Mouse (Mus musculus): ENCODE data around the gene Chid1. TPM values are rescaled to one million over a fixed set of nuclear protein-coding genes. Genes with fewer than 3 reads are reported as not detected.

Chid1 gene
- polyA plus RNA-seq, 3 experiments from 2014 or later, result 13.2 to 23.6 (median 14.6) TPM

DNA sequence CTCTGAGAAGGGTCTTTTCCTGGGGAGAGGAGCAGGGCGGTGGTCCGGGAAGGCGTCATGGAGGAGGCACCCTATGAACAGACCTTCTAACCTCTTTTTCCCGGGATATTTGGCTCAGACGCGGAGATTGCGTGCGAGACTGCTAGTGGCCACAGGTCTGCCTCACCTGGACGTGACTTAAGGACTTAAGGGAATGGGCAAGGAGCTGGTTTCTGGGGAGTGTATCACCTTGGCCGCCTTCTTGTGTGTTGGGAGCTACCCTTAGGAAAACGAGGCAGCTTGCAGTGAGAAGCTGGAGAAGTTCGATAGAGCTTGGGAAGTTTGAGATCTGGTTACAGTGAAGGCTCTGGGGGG lies 63.9 kb downstream of the Chid1 start:
- ATAC-seq, result no peak

DNA sequence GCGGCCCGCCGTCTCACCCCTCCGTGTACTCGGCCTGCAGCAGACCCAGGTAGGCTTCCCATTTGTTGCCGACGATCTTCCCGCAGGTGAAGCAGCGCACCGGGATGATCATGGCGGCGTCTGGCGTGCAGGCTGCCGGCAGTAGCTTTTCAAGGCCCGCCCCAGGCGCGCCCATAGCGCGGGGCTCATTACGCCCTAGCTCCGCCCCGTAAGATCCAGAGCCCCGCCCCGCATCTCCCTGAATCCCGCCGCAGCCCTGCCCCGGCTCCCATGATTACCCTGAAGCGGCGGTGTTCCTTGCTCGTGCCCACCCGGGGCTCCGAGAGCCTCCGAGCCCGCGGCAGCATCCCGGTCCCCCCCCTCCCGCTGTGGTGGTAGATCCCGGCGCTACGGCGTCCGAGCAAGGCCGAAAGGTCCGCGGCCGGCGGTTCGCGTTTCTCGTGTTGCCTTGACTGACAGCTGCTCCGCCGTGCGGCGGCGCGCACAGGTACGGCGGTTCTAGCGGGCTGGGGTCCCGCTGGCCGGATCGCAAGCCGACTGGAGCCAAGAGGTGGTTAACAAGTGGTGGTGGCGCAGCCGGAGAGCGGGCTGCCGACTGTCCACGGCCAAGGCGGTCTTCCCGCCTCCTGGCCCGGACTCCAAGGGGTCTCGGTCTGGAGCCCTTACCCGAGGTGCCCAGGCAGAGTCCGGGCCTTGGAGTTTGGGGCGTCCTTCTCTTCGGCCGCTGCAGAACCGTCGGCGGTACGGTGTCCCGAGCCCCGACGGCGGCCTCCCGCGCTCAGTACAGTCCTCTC lies 64.4 kb downstream of the Chid1 start, which contains the start of the genes Polr2l and Tspan4:
Polr2l (minus strand) TSS at position 122 of the 794 bp plus-strand sequence.
Tspan4 (plus strand) TSS at position 230 of the 794 bp plus-strand sequence.
- ATAC-seq, result peak; percentile 89

DNA sequence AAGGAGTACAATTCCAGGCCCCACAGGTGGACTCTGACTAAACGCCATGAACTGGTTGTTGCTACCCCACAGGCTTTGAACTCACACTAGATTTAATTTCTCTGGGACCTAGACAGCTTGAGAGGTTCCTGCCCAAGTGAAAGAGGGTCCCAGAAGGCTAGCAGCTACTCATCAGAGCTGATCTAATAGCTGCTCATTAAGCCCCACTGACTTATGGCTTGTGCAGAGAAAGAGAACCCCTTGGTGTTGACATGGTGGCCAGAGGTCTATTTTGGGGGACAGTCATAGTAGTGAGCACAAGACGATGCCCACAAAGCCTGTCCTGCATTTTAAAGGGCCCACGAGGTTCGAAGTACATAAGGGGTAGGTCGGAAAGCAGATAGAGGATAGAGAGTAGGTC lies 65.5 kb downstream of the Chid1 start:
- ATAC-seq, result no peak

DNA sequence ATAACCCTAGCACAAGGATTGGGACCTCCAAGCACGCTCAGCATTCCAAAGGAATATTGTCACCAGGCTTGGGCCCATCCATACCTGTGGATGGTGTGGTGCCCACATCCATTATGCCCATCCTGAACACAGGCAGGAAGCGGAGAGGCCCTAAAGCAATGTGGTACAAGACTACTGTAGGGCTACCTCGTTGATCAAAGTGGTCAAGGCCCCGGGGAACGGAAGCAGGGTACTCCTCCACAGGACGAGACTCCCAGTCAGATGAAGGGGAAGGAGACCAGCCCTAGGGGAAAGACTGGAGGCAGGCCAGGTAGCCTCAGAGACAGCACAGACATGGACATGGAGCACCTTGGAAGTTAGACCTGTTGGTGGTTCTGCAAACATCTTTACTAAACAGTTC lies 66.9 kb downstream of the Chid1 start:
- ATAC-seq, result no peak

DNA sequence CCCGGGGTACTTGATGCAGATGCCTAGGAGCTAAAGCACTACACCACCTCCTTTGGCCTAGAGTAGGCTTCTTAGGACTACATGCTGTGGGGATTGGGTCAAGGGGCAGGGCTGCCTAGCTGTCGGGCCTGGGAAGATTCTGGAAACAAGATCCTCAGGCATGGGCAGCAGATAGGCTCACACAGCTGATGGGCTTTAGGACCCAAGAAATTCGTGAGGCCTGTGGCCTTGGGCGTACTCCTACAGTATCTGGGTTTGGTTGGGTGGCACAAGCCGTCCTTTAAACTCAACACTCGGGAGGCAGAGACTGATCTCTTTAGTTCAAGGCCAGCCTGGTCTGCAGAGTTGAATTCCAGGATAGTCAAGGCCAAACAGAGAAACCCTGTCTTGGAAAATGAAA lies 67.4 kb downstream of the Chid1 start:
- ATAC-seq, result no peak

DNA sequence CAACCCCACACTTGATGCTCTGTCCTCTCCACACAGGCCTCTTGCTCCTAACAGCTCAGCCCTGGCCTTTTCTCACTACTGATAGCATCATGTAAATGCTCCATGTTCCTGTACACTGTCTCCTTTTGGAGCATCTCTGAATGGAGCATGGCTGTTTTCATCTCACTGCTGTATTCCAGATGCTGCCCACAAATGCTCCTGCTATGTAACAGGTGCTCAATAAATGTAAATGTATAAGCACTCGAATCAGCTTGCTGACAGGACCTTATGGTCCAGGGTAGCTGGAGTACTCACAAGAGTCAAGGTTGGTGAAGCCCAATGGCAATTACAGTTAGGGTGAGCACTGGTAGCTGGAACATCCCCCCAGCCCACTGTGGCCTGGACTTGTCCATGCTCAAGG lies 68.4 kb downstream of the Chid1 start:
- ATAC-seq, result no peak

DNA sequence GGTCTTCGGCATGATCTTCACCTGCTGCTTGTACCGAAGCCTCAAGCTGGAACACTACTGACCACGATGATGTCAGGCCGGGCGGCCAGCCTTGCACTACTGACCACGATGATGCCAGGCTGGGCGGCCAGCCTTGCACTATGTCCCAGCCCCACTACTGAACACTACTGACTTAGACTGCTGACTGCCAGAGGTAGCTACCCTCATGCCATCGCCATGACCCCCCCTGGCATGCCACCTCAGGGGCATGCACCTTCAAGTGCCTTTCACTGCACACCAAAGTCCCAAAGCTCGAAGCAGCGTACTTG lies 69.1 kb downstream of the Chid1 start:
- ATAC-seq, result no peak

DNA sequence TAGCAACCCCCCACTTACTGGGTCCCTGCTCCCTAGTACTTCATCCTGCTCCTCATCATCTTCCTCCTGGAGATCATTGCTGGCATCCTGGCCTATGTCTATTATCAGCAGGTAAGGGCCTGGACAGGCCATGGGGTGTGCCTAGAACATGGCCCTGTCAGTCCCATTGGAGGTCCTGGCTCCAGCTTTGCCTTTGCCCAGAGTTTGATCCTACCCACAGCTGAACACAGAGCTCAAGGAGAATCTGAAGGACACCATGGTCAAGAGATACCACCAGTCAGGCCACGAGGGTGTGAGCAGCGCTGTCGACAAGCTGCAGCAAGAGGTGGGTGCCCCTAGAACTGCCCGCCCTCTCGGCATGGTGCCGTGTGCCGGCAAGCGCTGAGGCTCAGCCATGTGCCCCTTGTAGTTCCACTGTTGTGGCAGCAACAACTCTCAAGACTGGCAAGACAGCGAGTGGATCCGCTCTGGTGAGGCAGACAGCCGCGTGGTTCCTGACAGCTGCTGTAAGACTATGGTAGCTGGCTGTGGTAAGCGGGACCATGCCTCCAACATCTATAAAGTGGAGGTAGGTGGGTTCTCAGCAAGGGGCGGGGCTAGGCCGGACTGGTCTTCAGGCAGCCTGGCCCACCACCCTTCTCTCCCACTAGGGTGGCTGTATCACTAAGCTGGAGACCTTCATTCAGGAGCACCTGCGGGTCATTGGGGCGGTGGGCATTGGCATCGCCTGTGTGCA lies 69.6 kb downstream of the Chid1 start:
- no peak for ATAC-seq

DNA sequence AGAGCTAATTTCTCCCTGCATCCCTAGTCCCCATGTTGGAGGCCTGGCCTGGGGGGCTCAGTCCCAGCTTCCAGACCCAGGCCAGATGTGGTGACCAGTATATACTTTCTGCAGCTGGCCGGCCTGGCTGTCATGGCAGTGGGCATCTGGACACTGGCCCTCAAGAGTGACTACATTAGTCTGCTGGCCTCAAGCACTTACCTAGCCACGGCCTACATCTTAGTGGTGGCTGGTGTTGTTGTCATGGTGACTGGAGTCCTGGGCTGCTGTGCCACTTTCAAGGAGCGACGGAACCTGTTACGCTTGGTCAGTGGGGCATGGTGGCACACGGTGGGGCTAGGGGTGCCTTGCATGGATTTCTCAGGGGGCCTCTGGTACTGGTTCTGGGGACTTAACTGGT lies 70.3 kb downstream of the Chid1 start:
- no peak for ATAC-seq

DNA sequence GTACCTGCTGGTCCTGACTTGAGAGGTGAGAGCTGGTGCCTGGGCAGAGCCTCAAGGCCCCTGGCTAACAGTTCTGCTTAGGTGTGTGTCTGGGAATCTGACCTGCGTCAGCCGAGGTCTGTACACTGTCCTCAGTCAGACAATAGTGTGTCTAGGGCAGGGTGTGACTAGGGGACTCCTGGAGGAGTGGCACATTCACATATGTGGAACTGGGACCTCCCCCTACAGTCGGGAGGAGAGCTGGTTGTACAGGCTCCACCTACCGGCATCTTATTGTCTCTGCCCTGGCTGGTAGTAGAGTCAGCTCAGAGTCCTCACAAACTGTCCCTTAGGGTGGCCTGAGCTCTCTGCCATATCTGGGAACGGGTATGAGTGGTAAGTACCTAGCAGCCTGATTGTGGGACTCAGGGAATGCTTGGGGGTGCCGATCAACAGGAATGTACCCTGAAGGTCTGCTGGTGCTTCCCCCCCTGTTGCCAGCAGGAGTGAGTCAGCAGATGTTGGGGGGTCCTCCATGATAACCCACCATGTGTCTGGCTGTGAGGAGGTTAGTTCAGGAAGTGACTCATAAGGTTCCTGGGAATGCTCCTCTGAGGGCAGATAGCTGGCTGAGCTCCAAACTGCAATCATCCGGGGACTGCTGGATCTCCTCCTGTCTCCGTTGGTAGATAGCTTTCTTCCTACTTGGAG lies 71.0 kb downstream of the Chid1 start:
- no peak for ATAC-seq

DNA sequence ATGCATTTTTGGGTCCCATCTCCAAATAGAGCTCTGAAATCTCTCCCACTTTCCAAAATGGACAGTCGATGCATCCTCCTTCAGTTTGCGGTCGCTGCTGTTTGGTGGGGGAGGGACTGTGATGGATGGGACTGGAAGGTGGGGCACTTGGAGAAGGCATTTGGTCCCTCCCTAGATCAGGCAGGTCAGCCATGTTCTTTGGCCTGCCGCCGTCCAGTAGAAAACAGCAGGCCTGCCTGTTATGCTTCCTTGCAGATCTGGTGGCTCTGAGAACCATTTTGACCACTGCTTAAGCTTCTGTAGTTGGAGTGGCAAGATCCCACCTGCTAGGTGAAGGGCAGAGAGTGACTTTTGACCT lies 71.5 kb downstream of the Chid1 start:
- ATAC-seq, result no peak

DNA sequence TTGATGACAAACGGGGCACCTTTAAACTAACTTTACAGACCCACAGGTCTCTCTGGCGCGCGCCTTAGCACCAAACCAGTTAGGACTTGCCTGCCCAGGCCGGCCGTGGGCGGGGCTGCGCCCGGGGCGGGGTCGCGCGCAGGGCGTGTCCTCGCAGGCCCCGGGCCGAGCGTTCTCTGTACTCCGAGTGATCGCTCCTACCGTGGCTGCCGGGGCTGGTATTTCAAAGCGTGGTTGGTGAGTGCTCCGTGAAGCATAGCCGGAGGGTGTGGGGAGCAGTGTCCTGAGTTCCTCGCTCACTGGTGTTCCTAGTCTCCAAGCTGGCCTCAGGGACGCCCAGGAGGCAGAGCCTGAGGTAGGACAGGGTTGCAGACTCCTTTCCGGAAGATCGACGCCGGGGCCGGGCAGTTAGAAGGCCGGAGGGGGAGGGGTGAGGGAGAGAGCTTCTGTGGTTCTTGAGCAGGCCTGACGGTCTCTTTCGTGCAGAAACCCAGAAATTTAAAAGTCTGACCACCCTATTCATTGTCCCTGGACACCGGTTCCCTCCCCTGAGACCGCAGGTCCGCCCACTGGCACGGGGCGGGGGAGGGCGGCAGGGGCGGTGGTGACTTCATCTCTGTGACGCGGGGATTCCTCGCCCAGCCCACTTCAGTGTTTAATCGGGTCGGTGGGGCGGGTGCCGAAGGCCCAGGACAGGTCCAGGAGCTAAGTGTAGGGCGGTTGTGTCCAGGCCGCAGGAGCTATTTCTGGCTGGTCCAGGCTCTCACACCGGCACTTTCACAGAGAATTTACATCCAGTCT lies 72.2 kb downstream of the Chid1 start, which contains the start of gene Cd151:
Cd151 (plus strand) TSS at position 163 of the 801 bp plus-strand sequence.
- peak; percentile 67 for ATAC-seq

DNA sequence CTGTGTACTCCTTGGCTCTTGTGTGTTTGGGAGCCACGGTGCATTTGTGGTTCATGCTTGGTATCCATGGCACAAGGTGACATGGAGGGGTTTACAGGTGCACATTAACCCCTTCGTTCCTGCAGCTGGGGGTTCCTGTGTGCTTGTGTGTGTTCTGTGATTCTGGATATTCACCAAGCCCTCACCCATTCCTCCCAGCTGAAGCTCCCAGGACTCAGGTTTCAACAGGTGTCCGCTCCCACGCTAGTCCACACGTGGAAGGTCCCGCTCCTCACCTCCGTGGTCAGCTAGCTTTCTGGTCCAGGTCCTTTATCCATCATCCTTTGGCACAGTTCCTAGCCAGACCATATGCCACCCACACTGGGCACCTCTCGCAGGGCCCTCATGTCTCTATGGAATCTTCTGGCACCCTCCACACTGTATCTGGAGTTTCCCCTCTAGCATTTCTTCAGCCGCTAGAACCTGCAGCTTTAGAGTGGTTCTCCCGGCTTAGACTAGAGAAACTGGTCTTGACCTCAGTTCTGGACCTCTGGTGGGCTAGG lies 73.0 kb downstream of the Chid1 start:
- ATAC-seq, result no peak

DNA sequence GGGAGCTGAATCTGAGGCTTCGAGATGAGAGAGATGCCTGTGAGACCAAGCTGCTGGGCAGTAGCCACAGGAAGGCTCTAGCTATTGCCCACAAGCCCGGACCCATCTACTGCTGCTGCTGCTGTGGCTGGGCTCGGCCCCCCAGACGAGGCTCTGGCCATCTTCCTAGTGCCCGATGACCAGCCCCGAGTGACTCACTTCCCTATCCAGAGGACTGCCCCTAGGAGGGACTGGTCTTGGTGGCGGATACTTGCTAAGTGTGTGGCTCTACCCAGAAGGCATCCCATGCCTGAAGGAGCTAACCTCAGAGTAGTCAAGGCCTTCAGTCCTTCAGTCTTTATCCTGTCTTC lies 73.6 kb downstream of the Chid1 start:
- ATAC-seq, result no peak

DNA sequence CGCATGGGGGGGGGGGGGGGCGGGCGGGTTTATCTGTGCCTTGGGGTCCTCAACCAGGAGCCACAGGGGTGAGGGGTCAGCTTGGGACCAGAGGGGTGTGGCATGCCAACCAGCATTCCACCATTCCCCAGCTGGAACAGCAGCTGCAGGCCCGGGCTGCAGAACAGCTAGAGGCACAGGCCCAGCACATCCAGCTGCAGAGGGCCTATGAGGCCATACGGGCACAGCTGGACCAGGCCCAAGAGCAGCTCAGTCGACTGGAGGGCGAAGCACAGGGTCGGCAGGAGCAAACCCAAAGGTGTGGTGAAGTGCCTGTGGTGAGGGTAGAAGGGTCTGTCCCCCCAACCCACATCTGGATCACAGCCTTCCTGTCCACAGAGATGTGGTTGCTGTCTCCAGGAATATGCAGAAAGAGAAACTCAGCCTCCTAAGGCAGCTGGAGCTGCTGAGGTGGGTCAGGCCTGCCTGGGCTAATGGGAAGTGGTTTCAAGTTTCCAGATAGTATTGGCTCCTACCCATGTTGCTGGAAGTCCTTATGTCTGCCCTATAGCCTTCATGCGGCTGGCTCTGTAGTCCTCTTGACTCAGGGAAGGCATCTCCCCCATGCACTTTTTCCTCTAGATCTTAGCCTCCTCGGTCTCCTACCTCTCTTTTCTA lies 74.1 kb downstream of the Chid1 start:
- no peak for ATAC-seq

DNA sequence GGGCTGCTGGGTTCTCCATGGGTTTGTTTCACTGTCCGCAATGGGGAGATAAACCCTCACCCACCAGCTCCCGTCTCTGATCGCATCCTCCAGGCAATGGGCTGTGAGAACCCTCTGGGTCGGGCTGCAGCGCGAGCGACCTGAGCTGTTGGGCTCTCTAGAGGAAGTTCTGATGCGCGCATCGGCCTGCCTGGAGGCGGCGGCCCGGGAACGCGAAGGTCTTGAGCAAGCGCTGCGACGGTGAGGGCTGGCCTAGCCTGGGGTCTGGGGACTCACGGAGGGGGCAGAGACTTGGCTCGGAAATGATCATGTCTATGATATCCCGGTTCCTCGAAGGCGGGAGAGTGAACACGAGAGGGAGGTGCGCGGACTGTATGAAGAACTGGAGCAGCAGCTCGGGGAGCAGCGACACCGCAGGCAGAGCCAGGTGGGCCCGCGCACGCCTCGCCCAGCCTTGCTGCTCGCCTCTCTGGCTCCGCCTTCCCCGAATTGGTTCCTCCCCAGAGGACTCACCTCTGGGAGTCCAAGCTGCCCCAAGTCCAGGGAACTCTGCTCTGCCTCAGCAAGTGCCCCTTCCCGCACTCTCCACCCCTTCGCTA lies 75.0 kb downstream of the Chid1 start:
- ATAC-seq, result no peak

DNA sequence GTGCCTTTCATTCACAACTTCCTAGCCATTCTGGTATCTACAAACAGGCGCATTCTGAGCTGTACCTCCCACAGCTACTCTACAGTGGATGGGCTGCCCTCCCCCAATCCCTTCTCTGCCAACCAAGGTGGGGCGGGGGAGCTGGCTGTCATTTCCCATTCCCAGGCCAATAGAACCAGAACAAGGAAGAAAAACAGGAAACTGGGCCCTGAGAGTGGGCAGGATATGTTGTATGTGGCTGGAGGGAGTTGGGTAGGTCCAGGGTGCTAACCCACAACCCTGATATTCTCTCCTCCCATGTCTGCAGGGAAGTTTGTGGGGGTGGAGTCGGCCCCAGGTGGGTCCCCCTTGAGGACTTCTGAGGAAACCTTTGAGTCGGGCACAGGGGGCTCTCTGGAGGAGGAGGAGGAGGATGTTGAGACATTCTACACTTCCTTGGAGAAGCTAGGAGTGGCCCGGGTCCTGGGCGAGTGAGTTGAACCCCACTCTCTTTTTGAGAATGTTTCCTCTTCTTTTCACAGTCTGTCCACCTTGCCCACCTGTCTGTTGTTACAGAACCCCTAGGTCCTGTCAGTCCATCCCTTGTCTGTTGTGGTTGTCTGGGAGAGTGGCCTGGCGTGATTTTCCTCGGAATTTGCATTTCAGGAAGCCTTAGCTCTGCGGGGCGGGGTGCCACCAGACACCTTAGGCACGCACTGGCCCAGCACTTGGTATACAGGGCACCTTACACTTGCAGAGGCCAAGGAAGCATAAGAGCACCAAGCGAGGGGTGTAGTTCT lies 75.6 kb downstream of the Chid1 start:
- no peak for ATAC-seq

DNA sequence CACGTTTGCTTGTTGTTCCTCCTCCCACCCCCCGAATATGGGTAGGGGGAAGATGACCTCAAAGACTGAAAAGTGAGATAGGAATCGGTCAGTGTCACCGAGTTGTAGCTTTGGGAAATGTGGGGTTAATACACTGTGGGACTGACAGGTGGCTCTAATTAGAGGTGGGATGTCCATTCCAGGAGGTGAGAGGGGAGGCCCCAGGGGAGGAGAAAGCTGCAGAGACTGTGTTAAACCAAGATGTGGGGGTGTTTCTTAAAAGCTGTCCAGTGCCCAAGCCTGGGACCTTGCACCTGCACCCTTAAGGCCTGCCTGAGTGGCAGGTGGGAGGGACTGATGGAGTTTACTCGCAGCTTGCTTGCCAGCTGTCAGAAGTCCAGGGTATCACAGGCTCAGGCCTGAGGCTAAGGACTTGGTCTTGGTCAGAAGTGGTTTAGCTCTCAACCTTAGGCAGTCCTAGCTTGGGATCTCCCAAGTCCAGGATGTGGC lies 77.3 kb downstream of the Chid1 start:
- ATAC-seq, result no peak

DNA sequence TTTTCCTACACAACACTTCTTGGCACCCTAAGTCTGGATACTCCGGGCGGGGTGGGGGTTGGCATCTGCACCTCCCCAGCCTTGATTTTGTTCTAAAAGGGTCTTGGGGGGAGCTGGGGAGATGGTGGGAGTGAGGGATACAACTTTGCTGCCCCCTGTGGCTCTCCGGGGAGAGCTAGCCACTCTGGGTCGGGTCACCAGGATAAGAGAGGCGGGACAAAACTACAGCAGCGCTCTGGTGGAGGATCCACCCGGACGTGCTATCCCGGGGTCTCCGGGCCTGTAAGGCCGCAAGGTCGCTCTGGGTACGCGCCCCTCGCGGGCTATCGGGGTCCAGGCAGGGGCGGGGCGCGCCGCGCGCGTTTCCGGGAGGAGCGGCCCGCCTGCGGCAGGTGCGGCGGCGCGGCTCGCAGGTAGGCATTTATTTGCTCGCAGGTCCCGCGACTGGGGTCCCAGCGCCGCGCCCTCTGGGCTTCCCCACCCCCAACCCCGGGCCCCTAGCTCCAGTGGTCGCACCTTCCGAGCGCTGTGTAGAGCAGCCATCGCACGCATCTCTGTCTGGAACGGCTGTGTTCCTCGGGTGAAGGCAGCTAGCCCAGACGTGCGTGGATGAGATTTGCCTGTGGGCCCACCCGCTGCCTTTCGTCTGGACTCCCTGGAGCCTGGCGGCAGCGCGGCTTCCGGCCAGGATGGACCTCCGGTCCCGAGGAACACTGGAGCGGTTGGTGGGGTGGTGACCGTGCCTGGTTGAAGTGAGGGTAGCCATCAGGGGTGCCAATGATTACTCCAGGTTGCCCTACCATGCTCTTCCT lies 77.9 kb downstream of the Chid1 start:
- ATAC-seq, result no peak
